Mouse (Mus musculus) erythroblast, embryonic 14.5 days (primary cell): ENCODE results near the gene 3100002H09Rik.

ENCODE experiments used
- GATA1 ChIP-seq: IDR thresholded peaks from 2 replicates; pipeline ENCODE4 v1.6.1; 2012; ENCODE audit warnings: low read length, inconsistent platforms, mixed read lengths
- TAL1 ChIP-seq: IDR thresholded peaks from 3 replicates; pipeline ENCODE4 v1.6.1; 2012; ENCODE audit warnings: low read length, inconsistent platforms, mixed read lengths

DNA sequence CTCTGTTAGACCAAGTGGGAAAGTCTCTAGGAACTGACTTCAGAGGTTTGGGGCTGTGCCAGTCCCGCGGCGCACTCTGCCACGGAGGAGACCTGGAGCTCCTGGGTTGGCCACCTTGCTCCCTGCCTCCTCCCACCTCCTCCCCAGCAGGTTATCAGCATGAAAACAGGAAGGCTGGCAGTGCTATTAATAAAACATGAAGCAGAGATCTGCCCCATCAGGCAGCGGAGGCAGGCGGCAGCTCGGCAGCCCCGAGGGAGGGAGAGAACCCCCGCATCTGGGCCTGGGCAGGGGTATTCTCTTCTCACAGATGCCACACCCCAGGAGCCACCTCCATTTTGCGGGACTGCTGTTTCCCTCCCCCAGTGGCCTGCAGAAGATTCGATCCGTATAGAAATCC, 29.1 kb upstream of the 3100002H09Rik start:
- TF ChIP-seq TAL1 = no peak
- no peak for TF ChIP-seq GATA1
